Mouse (Mus musculus) kidney, adult 2 months (tissue): Measurements from ENCODE around the gene Cfap20.

Experiments used
- CTCF ChIP-seq: fragments of 200-500 bp; conservative IDR thresholded peaks from 2 replicates; pipeline ENCODE4 v1.5.1; 2011; ENCODE audit warnings: low read depth, mild to moderate bottlenecking, control low read depth, low read length, moderate library complexity, mixed read lengths; ENCODE audit not compliant: insufficient read depth, insufficient read length
- POLR2A ChIP-seq: fragments of 200-500 bp; IDR thresholded peaks from one replicate; pipeline ENCODE4 v1.6.1; 2011; ENCODE audit warnings: low read depth, low read length, control low read depth

DNA sequence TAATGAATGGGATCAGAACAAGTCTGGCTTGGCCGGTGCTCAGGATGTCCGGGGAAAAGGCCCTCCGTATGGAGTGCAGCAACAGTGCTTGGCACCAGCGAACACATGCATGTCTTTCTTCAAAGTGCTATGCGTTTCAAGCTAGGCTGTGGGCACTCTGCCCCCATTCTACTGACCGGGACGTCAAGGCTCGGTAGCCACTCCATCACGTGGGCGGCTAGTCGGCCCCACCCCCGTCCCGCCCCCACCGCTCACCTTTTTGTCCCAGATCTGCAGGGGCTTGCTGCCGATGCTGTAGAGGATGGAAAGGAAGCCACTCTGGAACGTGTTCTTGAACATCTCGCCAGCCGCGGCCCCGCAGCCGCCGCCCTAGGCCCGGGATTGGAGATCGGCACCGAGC lies 436 bp downstream of the Cfap20 start:
- TF ChIP-seq POLR2A = no peak
- TF ChIP-seq CTCF = no peak
